Mouse (Mus musculus) heart, postnatal 10 days (tissue): ENCODE data around the gene Nrm. TPM values are rescaled to one million over a fixed set of nuclear protein-coding genes. Genes with fewer than 3 reads are reported as not detected.
A peak's percentile ranks its signal among the peaks of the same experiment; 100 is the strongest.

ENCODE experiments used
- DNase-seq, 2 experiments: peaks; one replicate each; pipeline ENCODE4 v3.0.0; 2021
- intact Hi-C: fragments of 180-260 bp; cut with DNase I; formaldehyde crosslinking; loops from one replicate; pipeline ENCODE4 v1.15.1; 2025
- total RNA-seq, 2 experiments: library from RNA; stranded (reverse); gene quantifications; 2 replicates each; pipeline ENCODE4 v1.2.3; 2021

Nrm gene
- total RNA-seq: 10 to 100 TPM; 12.6 to 13.5 TPM

DNA sequence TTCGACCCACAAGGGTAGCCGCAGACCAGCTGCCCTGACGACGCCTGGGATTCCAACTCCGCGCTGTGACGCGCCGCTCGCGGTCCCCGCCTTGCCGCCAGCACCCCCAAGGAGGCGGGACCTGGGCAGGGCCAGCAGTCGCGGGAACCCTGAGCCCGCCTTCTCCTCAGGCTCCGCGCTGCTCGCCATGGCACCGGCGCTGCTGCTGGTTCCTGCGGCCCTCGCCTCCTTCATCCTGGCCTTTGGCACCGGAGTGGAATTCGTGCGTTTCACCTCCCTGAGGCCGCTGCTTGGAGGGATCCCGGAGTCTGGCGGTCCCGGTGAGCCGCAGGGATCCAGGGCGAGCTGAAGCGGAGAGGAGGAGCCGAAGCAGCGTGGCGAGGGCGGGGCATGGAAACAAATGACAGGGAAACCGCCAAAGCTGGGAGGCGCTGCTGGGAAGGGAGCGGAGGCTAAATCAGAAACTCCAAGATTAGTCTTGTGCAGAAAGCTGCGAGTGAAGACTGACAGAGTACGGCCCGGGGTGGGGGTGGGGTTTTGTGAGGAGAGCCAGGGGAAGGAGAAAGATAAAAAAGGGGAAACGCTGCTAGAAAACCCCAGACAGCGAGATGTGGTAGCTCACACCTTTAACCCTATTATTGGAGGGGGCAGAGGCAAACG is at the start of gene Nrm:
Nrm (plus strand) TSS at position 121 of the 660 bp plus-strand sequence.
- peak; percentile 95 to 96 for DNase-seq
- intact Hi-C loops: loop anchor here (2.0 kb wide), 1 partner anchor 17 kb away; no protein-coding TSS in a partner anchor

DNA sequence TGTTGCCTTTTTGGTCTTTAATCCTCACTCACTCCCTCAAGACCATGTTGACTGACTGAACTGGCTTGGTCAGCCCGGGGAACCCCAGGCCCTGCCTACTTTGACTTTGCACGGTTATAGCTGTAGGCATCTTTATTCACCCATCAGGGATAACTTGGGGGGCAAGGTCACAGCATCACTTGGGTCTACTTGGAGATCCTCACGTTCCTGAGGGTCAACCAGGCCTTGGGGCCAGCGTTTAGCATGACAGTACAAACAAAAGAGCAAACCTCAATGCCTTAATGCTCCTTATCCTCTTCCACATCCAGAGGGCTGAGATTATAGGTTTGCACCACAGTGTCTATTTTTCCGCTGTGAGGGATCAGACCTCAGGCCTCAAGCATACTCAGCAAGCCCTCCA is 48.8 kb upstream of the Nrm start:
- DNase-seq: no peak
- intact Hi-C loops: loop anchor here (2.0 kb wide), 1 partner anchor 28 kb away; no protein-coding TSS in a partner anchor

DNA sequence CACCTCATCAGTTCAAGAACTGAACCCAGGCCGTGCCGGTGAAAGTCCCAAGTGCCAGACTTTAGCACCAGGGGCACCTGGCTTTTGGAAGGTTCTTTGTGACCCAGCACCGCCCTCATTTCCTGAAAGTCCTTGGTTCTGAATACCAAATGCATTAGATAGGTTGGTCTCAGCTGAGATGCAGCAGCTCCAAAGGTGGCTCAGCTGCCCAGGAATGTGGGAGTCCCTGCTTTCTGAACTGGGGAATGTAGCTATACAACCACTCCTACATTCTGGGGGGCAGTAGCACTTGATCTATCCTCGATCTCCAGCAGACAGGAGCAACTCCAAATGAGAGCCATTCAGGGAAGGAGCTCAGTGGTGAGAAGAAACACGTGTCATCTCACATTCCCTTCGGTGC is 48.4 kb upstream of the Nrm start:
- no peak for DNase-seq
- intact Hi-C loops: loop anchor here (2.0 kb wide), 1 partner anchor 28 kb away; no protein-coding TSS in a partner anchor

- peak; percentile 98 for DNase-seq
- intact Hi-C loops: loop anchor here (2.0 kb wide), 1 partner anchor 28 kb away; no protein-coding TSS in a partner anchor
These were observed 47.9 kb upstream of the Nrm start for GRCm38 (mm10) chr17:35813245-35813647.

DNA sequence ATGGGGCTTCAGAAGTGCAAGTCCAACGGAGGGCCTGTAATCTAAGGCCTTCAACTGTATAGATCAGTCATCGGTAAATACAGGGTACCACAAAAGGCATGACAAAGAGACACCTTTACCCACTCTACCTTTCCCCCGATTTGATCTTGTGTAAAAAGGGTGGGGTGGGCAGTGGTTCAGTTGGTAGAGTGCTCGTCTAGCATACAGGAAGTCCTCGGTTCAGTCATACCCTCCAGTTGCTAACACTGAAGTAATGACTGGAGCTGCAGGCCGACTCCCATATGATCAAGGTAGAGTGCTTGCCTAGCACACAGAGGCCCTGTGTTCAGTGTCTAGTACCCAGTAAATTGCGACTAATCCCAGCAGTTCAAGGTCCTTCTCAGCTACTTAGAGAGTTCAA is 47.5 kb upstream of the Nrm start:
- intact Hi-C loops: loop anchor here (2.0 kb wide), 1 partner anchor 29 kb away; no protein-coding TSS in a partner anchor
- DNase-seq: peak in 1 of 2 experiments; percentile 48

- no peak for DNase-seq
These were observed 46.4 kb upstream of the Nrm start for GRCm38 (mm10) chr17:35814678-35815077.

GRCm38 (mm10) chr17:35815836-35816235 is 45.3 kb upstream of the Nrm start:
- DNase-seq: no peak
- intact Hi-C loops: no loop called here

More at GRCm38 (mm10) chr17:35814678-35815077, 46.4 kb upstream of the Nrm start:
- intact Hi-C loops: no loop called here

DNA sequence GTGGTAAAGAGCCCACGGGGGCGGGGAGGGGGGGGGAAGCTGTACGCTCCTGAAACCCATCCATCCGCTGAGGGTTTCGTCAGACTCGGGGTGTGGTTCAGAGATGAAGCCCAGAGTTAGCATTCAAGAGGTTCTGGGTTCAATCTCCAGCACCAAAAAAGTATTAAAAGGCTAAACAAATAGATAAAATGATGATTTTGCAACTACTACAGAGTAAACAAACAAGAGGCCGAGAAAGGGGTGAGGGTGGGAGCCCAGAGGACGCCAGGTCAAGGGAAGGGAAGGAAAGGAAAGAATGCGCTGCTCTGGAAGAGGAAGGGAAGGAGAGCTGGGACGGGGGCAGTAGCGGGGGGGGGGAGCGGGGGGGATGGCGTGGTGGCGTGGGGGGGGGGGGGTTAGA is 44.4 kb upstream of the Nrm start:
- DNase-seq: no peak
- intact Hi-C loops: no loop called here

DNA sequence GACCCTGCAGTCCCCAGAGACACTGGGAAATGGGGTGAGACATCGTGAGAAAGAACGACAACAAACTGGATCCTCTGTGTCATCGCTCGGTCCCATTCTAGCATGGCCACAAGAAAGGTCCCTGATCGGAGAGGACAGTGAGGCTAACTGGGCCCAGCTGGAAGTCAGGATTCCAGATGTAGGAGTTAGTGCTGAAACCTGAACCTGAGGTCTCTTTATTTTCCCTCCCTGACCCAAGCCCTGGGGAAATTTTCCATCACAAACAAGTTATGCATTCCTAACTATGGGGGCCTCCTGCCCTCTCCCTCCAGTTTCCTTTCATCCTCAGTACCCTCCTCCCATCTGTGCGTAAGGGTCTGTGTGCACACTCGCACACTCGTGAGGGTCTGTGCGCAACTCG is 43.9 kb upstream of the Nrm start:
- no peak for DNase-seq
- intact Hi-C loops: no loop called here

DNA sequence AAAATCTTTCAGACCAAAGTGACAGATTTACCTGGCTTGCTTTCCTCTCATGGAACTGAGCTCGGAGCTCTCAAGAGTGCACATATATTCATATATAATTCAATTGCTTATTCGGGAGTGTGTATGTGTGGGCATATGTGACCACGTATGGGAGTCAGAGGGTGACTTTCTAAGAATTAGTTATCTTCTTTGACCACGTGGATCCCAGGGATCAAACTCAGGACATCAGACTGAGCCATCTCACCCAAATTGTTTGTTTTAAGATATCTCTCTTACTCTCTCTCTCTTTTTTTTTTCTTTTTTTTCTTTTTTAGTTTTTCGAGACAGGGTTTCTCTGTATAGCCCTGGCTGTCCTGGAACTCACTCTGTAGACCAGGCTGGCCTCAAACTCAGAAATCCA is 41.0 kb upstream of the Nrm start:
- intact Hi-C loops: no loop called here
- DNase-seq: no peak

- intact Hi-C loops: no loop called here
- peak; percentile 89 for DNase-seq
These were observed 39.4 kb upstream of the Nrm start, which contains the start of gene Ier3 for GRCm38 (mm10) chr17:35821439-35822430. Ier3 (plus strand) TSS chr17:35821684.

DNA sequence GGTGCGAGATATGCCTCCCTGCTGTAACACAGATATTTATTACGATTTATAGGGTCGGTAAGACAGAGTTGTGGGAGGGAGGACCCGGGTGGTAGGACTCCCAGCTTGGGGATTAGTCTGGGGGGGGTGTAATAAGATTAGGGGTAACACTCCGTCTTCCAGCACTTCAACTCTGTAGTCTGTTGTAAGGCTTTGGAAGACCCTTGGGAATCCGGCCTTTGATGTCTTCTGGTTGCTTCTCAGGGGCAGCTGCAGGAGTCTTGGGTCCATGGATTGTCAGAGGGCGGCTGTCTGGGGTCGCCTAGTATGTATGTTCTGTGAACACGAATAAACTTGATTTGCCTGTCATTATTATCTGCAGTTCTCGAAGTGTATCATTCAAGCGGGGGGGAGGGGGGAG is 38.6 kb upstream of the Nrm start:
- intact Hi-C loops: no loop called here
- DNase-seq: no peak

- DNase-seq: peak; percentile 91 to 92
- intact Hi-C loops: no loop called here
These were observed 37.9 kb upstream of the Nrm start, which contains the start of gene Flot1 for GRCm38 (mm10) chr17:35822964-35823937. Flot1 (plus strand) TSS chr17:35823230.

DNA sequence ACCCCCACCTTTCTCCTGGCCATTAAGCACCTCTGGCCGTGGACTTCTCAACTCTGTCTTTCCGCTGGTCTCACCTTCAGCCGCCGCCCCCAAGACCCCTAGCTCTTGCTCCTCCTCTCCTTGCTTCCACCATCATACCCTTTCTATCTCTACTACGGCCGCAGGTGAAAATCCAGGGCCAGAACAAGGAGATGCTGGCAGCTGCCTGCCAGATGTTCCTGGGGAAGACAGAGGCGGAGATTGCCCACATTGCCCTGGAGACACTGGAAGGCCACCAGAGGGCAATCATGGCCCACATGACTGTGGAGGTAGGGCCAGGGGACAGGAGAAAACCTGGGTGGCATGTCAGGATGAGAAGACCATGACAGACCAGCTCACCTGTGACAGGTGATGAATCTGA is 36.7 kb upstream of the Nrm start:
- DNase-seq: no peak

DNA sequence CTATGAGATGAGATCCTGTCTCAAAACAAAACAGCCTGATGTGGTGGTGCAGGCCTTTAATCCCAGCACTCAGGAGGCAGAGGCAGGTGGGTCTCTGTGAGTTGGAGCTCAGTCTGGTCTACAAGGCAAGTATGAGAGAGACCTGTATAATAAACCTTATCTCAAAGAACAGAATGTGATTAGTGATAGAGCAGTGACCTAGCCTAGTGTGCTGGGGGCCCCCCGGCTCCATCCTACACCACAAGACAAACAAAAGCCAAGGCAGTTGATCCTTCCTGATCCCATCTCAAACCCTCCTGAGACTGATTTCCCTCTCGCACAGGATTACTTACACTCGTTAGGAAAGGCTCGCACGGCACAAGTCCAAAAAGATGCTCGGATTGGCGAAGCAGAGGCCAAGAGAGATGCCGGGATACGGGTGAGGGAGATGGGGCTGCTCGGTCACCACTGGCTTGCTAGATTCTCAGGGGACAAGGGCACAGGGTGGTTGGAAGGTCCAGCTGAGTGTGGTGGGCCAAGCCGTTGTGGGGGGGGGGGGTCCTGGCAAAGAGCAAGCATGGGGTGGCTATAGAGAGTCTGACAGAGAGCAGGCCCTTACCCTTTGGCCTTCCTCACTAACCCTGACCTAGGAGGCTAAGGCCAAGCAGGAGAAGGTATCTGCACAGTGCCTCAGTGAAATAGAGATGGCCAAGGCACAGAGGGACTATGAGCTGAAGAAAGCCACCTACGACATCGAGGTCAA is 35.8 kb upstream of the Nrm start:
- no peak for DNase-seq
- intact Hi-C loops: no loop called here

More for the DNA sequence above, 36.7 kb upstream of the Nrm start:
- intact Hi-C loops: no loop called here

- DNase-seq: peak; percentile 88 to 90
- intact Hi-C loops: loop anchor here (2.0 to 5.0 kb wide), 3 partner anchors 79 to 163 kb away; no protein-coding TSS in a partner anchor
These were observed 31.4 kb upstream of the Nrm start for GRCm38 (mm10) chr17:35829737-35830136.

- intact Hi-C loops: loop anchor here (5.0 kb wide), 1 partner anchor 160 kb away; no protein-coding TSS in a partner anchor
- no peak for DNase-seq
These were observed 28.5 kb upstream of the Nrm start for GRCm38 (mm10) chr17:35832400-35833238.

DNA sequence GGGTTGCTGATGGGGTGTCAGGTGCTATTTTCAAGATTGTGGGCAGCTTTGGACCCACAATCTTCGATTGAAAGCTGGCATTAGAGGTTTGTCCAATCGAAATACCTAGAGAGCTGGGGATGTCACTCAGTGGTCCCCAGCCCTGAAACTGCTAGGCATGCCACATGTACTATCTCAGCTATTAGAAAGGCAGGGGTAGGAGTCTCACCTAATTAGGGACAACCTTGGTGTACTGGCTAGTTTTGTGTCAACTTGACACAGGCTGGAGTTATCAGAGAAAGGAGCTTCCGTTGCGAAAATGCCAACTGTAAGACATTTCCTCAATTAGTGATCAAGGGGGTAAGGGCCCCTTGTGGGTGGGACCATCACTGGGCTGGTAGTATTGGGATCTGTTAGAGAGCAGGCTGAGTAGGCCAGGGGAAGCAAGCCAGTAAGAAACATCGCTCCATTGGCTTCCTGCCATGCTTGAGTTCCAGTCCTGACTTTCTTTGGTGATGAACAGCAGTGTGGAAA is 27.8 kb upstream of the Nrm start:
- intact Hi-C loops: loop anchor here (5.0 kb wide), 1 partner anchor 159 kb away; no protein-coding TSS in a partner anchor
- DNase-seq: no peak
